Mouse (Mus musculus): ENCODE measurements around the gene Mdm2. TPM values are rescaled to one million over a fixed set of nuclear protein-coding genes. Genes with fewer than 3 reads are reported as not detected.

The Mdm2 gene
- polyA plus RNA-seq (2012; rRNA removed): 42.1 and 78.5 TPM in 2 replicates

DNA sequence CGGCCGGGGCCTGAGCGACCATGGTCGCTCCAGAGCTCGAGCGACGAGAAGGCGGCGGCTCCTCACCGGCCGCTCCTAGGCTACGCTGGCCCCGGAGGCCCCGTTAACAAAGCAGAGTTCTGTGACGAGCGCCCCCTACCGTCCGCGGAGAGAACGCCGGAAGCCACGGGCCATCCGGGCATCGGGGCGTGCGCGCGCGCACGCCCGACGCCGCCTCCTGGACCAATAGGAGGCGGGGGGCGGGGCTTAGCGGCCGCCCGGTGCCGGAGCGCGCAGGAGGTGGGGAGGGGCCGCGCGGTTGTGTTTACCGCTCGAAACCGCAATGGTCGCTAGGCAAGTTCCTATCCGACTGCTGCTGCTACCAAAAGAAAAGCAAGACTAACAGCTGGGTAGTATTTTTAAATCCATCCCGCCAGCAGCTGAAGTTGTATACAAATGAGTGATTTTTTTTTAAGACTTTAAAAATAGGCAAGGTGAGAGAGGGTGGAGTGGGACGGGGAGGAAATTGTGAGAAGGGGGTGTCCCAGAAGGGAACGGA, at the start of gene Mdm2:
Mdm2 (minus strand) TSS at position 155 of the 538 bp plus-strand sequence.

DNA sequence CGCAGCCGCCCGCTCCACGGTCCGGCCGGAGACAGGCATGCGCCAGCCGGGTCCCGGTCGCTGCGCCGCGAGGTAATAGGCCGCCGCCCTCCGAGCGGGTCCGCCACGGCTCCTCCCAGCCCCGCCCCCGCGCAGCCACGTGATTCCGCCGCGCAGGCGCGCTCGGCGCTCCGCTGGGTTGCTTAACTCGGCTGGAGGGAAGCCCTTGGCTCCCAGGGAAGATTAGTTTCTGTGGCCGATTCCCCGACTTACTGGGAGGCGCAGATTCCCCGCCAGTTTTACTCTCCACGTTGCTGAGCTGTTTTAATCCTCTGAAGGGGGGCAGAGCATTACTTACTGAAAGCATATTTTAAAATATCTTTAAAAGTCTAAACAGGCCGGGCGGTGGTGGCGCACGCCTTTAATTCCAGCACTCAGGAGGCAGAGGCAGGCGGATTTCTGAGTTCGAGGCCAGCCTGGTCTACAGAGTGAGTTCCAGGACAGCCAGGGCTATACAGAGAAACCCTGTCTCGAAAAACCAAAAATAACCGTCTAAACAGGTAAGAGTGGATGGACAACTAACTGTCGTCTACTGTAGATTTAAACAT, 35.8 kb upstream of the Mdm2 start, which contains the start of gene Slc35e3:
Slc35e3 (minus strand) TSS at position 69 of the 587 bp plus-strand sequence.

Other genes with a start within 250 kb of the Mdm2 start
- 2.5 and 4.8 TPM in 2 replicates for gene Cpm, start 81.3 kb downstream of the Mdm2 start, polyA plus RNA-seq (2012; rRNA removed)
- gene Slc35e3, start 35.6 kb upstream of the Mdm2 start, polyA plus RNA-seq (2012; rRNA removed): 16.8 and 17.5 TPM in 2 replicates
- 7.5 and 7.8 TPM in 2 replicates for gene Nup107, start 81.9 kb upstream of the Mdm2 start, polyA plus RNA-seq (2012; rRNA removed)
- 33.4 and 54.4 TPM in 2 replicates for gene Rap1b, start 135.3 kb upstream of the Mdm2 start, polyA plus RNA-seq (2012; rRNA removed)

Measured in ovary, adult 2 months (tissue).